Mouse (Mus musculus) adrenal gland, adult 8-10 months (tissue): ENCODE results near the gene Phb. TPM values are rescaled to one million over a fixed set of nuclear protein-coding genes. Genes with fewer than 3 reads are reported as not detected.

Experiments used
- DNase-seq: peaks from one replicate; pipeline ENCODE4 v3.0.0; 2022
- total RNA-seq, 4 experiments: library from RNA; stranded (reverse); gene quantifications; 2 replicates each; pipeline ENCODE4 v1.2.4; 2022

The Phb gene
- total RNA-seq: 100 to 1,000 TPM; 283 to 358 (median 307) TPM

- DNase-seq: peak; percentile 97
Observed at GRCm38 (mm10) chr11:95666529-95667149, at the start of gene Phb. Phb (plus strand) TSS chr11:95666957.

DNA sequence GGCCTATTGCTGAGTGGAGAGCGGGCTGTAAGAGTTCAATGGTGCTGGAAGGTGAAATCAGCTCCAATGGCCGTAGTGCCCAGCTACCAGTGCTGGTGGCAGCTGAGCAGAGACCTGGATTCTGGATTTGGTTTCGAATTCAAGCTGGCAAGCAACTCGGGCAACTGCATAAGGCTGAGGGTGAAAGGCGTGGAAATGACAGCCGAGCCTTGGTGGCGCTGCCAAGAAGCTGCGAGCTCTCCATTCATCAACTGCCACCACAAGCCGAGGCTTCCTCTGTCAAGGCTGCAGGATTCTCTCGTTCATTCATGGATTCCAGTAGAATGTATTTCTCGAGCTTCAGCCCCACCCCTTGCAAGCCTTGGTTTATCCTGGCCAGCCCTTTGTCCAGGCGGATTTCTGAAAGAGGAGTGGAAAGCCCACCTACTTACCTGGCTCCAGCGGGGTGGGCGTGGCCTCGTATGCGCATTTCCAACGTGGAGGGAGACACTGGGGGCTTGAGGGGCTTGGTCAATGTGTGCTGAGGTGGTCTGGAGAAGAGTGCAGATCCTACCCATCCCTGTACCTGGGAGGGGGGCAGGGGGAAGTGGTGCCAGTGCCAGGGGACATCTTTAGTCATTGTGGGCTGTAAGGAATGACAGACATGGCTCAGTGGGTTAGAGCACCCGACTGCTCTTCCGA is 48.8 kb upstream of the Phb start:
- DNase-seq: peak; percentile 61

GRCm38 (mm10) chr11:95619081-95619480 is 47.7 kb upstream of the Phb start:
- DNase-seq: no peak

DNA sequence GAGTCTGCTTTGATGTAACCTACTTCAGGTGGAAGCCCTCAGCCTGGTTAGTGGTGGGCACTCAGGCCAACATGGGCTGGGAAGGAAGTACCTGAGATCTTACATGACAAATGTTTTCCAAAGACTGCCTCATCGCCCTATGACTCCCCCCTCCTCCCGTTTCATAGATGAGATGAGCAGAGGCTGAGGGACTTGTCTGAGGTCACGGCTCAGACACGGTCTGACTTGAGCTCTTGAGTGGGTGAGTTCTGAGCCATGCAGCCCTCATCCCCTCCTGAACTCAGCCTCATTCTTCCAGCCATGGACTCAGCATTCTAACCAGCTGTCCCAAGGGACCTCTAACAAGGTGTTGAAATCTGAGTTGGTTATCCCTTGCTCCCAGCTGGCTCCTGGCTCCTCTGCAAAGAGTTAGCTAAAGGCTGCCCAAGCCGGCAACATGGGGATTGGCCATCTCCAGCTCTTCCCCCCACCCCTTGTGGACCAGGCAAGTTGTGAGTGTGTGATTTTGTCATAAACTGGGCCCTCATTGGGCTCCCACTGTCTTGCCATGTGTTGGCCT is 46.8 kb upstream of the Phb start:
- DNase-seq: no peak

DNA sequence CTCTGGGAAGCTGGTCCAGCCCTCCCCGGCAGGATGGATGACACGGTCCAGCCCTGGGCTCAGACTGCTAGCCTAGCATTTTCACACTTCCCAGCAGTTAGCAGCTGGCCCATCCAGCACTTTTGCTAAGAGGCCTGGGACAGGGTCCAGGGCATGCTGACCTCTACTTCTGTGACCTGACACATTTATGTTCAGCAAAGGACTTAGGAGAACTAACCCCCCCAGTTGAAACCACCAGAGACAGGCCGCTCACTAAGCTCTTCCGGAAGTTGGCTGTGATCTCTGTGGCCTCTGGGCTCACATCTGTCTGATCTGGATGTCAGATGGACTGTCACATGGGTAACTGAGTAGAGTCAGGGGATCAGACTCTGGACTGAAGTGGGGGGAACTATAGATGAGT is 45.7 kb upstream of the Phb start:
- DNase-seq: no peak

GRCm38 (mm10) chr11:95621541-95622130 is 45.1 kb upstream of the Phb start:
- DNase-seq: no peak

GRCm38 (mm10) chr11:95622426-95622825 is 44.3 kb upstream of the Phb start:
- DNase-seq: no peak

DNA sequence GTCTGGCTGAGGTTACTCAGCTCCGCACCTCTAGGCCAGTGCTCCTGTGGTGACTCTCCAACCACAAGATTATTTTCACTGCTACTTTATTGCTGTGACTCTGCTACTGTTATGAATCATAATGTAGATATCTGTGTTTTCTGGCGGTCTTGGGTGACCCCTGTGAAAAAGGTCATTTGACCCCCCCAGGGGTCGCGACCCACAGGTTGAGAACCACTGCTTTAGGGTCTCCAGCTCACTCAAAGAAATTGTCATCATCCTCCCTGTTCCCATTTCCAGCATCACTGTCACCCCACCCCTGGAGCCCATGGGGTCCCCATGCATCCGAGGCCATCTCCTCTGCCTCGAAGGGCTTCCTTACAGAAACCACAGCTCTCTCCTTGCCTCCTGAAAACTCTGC is 36.2 kb upstream of the Phb start:
- no peak for DNase-seq

DNA sequence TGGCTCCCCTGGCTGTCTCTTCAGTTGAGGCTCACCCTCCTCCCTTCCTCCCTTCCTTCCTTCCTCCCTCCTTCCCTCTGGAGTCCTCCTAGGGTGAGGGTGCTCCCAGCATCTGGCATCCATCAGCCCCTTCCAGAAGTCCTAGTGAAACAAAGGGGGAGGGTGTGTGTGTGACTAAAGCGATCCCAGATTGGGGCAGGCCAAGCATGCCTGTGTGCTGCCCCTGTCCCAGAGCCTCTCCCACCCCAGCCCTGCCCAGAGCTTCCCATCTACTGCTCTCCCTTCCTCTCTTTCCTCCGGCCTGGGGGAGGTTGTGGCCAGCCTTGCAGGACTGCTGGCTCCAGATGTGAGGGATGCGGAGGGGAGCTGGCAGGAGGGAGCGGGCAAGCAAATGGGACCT is 35.5 kb upstream of the Phb start:
- no peak for DNase-seq

DNA sequence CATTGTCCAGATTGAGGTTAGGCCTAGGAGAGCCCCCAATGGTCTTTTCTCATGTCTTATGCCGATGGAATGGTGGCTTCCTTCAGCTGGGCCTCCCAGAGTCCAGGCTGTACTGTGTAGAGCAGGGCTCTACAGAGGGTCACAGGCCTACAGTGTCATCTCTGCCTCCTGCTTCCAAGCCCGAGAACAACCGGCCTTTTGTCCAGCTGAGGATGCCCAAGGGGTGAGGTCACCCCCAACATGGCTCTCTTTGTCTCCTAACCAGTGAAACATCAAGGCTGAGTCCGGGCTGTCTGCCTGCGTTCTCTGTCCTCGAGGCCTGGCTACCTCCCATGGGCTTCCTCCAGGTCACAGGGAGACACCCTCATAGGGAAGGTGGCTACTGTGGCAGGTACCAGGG is 34.3 kb upstream of the Phb start:
- DNase-seq: no peak

DNA sequence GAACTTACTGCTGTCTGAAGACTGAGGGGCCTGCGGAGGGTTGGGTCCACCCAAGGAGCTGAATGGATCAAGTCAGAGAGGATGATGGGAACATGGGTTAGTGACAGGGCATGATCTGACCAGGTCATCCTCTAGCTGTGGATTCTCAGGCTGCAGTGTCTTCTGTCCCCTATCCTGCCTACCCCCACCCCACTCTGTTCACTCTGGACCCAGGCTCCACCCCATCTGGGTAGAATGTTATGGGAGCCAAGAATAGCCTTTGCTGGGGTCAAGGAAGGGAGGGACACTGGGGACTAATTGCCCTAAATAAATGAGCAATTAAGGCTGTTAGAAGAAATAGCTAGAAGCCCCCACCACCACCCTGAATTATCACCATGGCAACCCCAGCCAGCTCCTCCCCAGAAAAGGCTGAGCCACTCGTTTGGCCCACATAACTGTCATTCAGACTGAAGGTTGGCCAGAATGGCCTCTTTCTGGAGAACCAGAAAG is 33.2 kb upstream of the Phb start:
- no peak for DNase-seq

DNA sequence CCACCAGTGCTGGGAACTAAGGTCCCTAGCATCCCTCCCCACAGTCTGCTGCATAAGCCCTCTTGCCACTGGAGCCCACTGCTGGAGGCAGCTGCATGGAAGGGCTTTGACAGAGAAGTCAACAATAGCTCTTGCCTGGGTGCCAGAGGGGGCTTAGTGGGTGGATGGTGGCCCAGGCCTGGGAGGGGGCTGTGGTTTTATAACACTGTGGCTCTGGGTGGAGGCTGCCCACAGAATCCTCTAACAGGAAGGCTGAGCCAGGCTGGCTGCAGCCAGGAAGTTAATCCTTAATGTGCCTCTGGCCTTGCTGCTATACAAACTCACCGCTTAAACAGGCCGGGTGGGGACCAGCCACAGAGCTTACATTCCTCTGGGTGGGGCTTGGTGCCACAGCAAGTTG is 31.7 kb upstream of the Phb start:
- DNase-seq: no peak

DNA sequence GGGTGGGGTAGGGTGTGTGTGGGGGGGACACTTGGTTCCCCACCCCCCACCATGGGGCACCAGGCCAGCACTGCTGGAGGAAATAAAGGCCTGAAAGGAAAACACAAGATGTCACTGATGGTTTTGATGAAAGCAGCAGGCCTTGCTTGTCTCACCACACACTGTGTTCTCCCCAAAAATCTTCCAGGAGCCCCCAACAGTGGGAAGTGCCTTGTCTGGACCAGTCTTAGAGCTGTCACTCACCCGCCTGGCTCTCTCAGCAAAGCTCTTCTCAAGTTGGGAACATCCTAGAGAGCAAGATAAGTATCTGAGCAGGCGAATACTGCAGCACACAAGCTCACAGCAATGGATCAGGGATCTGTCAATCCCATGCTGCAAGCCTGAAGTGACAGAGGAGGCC is 26.0 kb upstream of the Phb start:
- DNase-seq: no peak

DNA sequence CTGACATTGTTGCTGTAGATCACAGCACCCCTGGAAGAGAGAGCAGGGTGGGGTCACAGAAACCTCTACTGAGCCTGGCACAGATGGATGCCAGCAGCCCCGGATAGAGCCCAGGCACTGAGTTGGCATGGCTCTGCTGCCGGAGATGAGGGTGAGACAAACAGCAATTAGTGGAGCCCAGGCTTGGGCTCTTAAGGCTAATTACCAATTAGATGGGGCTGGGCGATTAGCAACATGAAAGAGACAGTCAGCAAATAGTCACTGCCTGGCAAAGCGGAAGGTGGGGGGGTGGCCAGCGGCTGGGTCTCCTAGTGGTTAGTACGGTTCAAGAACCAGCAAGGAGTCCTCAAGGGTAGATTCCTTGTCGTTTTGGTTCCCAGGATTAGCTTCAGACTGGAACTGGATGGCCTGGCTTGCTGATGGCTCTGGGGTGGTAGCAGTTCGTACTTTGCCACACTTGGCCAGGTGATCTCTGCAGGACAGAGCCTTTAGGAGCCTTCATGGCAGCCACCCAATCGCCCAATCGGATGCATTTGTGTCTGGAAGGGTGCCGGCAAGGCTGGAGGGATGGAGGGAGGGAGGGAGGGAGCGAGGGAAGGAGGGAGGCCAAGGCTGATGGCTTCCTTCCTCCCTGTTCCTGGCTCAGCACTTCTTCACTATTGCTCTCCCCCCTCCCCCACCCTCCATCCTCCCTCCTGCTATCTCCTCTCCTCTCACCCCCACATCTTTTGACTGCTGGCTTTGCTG is 24.1 kb upstream of the Phb start:
- no peak for DNase-seq

DNA sequence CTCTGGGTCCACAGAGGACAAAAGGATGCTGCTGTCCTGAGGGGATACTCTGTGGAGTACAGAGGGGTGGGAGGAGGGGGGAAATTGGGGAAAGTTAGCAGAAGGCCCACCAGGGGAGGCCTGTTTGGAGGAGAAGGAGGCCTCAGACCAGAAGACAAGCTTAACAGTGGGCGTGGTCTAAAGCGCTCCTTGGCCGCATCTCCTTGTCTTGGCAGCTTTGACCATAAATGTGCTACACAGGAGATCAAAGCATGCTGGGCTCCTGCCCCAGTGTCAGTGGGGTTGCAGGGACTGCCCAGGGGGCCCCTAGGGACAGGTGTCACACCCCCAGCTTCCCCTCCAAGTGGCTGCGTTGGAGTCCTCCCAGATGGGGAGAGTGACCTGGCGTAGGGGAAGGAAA is 22.9 kb upstream of the Phb start:
- no peak for DNase-seq

- no peak for DNase-seq
Observed at GRCm38 (mm10) chr11:95644381-95644780, 22.4 kb upstream of the Phb start.

DNA sequence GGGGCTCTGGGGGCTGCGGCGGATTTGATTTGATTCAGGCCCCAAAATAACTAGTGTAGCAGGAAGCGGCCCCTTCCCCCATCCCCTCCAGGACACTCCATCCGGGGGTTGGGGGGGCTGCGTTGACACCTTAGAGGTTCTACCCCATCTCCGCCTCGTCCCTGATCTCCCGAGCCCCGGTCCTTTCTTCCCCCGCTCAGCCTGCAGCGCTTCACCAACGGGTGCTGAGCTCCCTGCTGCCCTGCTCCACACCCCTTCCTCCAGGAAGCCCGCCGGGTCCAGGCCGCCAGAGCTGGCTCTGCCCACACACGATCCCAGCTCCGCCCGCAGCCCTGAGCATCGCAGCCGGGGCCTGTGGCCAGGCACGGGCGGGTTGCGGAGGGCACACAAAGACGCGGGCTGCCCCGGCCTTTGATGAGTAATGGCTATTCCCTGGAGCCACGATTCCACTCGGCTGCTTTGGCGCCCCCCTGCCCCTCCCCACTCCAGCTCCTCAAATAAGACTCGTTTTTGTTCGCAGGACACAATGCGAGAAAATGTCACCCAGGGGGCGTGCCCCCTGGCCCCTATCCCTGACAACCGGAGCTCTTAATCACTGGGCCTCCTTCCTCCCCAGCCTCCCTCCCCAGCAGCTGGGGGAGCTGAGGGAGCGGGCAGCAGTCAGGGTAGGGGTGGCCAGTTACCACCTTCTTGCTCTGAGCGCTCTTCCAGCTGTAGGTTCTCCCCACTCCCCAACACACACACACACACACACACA is 21.2 kb upstream of the Phb start:
- no peak for DNase-seq

GRCm38 (mm10) chr11:95646154-95646490 is 20.6 kb upstream of the Phb start:
- no peak for DNase-seq

DNA sequence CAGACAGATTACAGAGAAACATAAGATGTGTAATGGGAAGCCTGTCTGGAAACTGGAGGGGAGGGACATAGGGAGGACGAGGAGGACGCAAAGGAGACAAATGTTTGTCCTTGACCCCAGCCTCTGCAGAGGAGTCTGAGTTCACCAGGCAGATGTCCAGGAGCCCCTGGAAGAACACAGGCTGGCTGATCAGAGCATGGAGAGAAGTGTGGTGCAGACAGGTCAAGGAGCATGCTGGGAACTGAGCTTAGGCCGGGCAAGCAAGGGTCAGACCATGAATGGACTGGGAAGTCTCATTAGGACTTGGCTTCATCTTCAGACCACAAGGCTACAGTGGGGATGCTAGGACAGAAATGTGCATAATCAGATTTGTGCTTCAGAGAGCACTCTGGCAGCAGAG is 19.0 kb upstream of the Phb start:
- DNase-seq: no peak

DNA sequence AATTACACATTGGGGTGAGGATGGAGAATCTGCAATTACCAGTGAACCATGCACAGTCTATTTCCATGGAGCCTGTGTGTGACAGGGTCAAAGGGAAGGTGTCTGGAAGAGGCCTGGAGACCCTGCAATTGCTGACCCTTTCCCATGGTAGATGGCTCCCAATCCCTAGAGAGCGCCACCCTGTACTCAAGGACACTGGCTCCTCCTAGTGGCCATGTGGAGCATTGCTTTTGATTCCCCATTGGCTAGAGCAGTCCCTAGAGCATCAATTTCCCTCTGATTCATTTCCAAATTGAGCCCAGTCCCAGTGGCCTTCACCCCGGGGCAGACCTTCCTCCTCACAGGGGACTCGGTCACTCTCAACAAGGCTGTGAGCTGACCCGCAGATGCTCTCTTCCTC is 17.9 kb upstream of the Phb start:
- DNase-seq: peak; percentile 66

GRCm38 (mm10) chr11:95649560-95649959 is 17.2 kb upstream of the Phb start:
- DNase-seq: no peak

- no peak for DNase-seq
Observed at GRCm38 (mm10) chr11:95650001-95650400, 16.8 kb upstream of the Phb start.
